Mouse (Mus musculus) cortical plate, adult 2 months (tissue): Measurements from ENCODE around the gene Pla2g2f. TPM values are rescaled to one million over a fixed set of nuclear protein-coding genes. Genes with fewer than 3 reads are reported as not detected.
A peak's percentile ranks its signal among the peaks of the same experiment; 100 is the strongest.

Experiments
- H3K27ac ChIP-seq: fragments of 200-500 bp; 2 replicates; pipeline ENCODE4 v1.5.1; 2012; ENCODE audit warnings: low read length, control low read depth, inconsistent platforms; ENCODE audit not compliant: insufficient read depth
- H3K4me1 ChIP-seq: fragments of 200-500 bp; 2 replicates; pipeline ENCODE4 v1.6.1; 2011; ENCODE audit warnings: low read length; ENCODE audit not compliant: control insufficient read depth, insufficient read depth
- H3K4me3 ChIP-seq: fragments of 200-500 bp; 2 replicates; pipeline ENCODE4 v1.5.1; 2011; ENCODE audit warnings: mild to moderate bottlenecking, low read length, control low read depth; ENCODE audit not compliant: insufficient read depth
- CTCF ChIP-seq: fragments of 200-500 bp; IDR thresholded peaks from 2 replicates; pipeline ENCODE4 v1.5.1; 2011; ENCODE audit warnings: mild to moderate bottlenecking, control low read depth, low read length; ENCODE audit not compliant: insufficient read depth; ENCODE audit errors: extremely low read depth
- POLR2A ChIP-seq: fragments of 200-500 bp; IDR thresholded peaks from 2 replicates; pipeline ENCODE4 v1.6.1; 2011; ENCODE audit warnings: mild to moderate bottlenecking, low read length, control low read depth; ENCODE audit not compliant: insufficient read depth; ENCODE audit errors: extremely low read depth
- polyA plus RNA-seq: library from polyadenylated mRNA; depleted of rRNA; stranded (reverse); fragments of >200 nt; gene quantifications from 2 replicates; pipeline ENCODE4 v1.2.3, GENCODE M21; 2012

Pla2g2f gene
- polyA plus RNA-seq, 1 experiment, result 0.06 TPM

DNA sequence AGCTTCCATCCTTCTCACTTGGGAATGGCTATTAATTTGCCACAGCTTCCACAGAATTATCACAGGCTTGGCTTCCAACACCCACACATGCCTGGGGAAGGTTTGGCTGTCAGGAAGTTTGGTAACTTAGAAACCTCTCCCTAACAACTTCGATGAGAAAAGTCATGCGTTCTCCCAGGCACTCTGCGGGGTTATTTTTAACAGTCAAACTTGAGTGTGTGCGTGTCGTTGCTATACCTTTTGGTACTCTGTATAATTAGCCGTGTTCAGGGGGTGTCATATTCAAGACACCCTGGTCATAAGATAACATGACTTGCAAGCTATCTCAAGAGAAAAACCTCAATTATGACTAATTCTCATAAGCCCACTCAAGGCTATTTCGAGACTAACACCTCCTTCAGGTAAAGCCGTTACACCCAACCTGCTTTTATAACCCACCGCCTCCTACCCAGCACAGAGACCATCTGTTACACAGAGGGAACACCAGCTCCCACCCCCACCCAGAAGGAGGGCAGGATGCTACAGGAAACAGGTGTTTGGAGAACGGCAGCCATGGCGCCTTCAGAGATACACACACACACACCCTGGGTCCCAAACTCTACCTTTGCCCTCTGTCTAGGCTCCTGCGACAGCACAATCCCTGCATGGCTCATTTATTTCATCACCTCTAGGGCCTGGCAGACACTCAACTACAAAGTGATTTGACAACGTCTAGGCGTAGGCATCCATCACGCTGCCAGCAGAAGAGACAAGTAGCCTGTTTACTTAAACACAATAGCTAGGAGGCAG lies 33.7 kb downstream of the Pla2g2f start:
- TF ChIP-seq CTCF (no peak), POLR2A (no peak)
- Histone ChIP-seq H3K4me3 (no peak overlapping the region), H3K27ac (peak overlapping the region; percentile 81), H3K4me1 (peaks cover 26% of the 10 kb centered on the region)

DNA sequence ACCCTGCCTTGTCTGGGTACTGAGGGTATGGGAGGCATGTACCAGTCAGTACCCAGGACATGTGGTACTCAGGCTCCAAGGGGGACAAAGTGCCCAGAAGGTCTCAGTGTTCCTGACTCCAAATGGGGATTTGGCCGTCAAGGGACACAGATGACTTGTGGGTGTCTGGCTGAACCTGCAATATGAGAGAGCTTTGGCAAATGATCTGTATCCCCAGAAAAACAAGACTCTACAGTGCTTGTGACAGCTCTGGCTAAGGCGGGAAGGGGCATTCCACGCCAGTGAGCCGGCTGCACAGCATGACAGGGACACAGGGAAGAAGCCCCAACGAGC lies 38.2 kb downstream of the Pla2g2f start:
- peak overlapping the region; percentile 49 for H3K27ac ChIP-seq
- H3K4me3 ChIP-seq, result no peak overlapping the region
- H3K4me1 ChIP-seq, result peaks cover 15% of the 10 kb centered on the region
- TF ChIP-seq CTCF (no peak), POLR2A (no peak)

DNA sequence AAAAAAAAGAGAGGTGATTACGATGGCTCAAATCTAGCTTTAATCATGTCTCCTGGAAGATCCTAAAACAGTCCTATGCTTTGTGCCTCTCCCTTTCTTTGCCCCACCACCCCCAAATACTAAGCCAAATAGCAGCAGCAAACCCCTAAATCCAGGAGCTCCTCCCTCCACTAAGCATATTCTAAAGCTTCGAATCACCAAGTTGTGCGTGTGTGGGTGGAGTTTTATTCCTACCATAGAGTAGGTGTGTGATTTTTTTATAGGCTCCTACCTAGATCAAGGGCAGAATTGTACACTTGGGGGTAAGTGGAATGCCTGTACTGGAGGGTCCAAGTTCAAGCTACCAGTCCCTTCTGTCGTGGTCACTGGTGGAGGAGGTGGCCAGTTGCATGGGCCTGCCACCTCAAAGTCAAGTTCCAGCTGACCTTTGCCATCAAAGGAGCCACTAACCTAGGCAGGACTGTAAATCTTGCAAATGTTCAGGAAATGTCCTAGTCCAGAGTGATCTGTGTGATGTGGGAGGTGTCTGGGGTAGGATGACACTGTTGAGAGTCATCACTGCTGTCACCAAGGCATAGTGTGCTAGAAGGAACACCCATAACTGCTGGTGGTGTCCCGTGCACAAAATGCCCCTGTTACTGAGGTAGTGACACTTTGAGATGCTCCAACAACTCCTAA lies 38.7 kb downstream of the Pla2g2f start:
- peak overlapping the region; percentile 49 for H3K27ac ChIP-seq
- TF ChIP-seq POLR2A (no peak), CTCF (no peak)
- H3K4me1 ChIP-seq, result peaks cover 14% of the 10 kb centered on the region
- no peak overlapping the region for H3K4me3 ChIP-seq

DNA sequence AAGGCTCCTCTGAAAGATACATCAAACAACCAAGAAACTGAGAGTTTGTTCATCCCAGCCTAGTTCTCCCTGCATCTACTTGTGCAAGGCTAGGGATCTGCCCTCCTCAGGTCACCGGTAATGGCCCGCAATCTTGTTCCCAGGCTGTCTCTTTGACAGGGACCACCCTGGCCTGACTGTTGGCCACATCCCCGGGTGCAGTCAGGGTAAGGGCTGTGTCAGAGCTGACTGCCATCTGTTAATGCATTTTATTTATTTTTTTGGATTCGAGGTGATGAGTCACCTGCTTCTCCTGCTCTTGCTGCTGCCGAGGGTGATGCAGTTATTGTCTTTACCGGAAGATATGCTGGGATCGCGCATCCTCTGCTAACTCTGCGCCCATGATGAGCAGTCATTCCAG lies 40.7 kb downstream of the Pla2g2f start:
- Histone ChIP-seq H3K4me3 (no peak overlapping the region), H3K27ac (no peak overlapping the region), H3K4me1 (peaks cover 9% of the 10 kb centered on the region)
- TF ChIP-seq CTCF (no peak), POLR2A (no peak)

DNA sequence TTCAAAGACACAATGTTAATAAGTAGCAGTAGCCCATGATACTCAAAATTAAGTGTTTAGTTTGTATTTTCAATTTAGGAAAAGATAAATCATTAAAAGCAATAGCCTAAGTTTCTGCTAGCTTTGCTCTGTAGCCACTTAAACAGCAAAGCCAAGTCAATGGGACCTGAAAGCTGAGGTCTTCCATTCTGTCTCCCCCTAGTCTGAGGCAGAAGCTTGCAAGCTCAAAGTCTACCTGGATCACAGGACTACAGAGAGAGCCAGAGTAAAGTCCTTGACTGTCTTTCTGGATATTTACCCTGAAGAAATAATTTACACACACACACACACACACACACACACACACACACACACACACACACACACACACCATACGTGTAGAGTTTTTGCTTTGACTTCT lies 43.2 kb downstream of the Pla2g2f start:
- H3K27ac ChIP-seq, result no peak overlapping the region
- peaks cover 10% of the 10 kb centered on the region for H3K4me1 ChIP-seq
- TF ChIP-seq CTCF (no peak), POLR2A (no peak)
- no peak overlapping the region for H3K4me3 ChIP-seq

DNA sequence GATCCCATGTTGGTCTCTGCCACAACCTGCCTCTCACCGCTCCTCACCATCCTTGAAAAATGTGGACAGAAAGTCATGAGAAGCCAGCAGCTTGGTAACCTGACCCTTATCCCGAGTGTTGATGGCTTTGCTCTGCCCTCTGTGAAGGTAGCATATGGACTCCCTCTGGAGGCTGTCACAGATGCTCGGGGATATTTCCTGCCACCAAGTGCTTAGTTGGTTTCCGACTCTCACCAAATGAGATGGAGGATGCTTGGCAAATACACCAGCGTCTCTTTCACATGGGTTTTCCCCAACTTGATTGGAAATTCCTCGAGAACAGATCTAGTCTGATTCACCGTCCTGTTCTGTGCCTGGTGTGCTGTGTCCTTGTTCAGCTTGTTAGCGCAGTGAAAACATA lies 44.8 kb downstream of the Pla2g2f start:
- TF ChIP-seq POLR2A (no peak), CTCF (no peak)
- Histone ChIP-seq H3K4me3 (no peak overlapping the region), H3K27ac (no peak overlapping the region), H3K4me1 (peaks cover 4% of the 10 kb centered on the region; the same call in 1 of the 2 replicates)

DNA sequence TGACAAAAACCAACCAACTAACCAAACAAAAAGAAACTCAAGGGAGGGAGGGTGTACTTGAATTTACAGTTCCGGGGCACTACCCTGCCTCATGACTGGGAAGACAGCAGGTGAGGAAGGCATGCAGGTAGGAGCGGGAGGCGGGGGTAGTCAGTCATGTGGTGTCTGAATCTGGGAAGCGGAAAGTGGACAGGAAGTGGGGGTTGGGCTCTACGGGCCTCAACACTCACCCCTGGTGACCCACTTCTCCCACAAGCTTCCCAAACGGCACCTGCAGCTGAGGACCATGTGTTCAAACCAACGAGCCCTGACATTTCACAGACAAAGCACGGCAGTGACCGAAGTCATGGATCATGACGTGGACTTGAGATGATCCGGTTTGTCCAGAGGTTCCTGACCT lies 45.3 kb downstream of the Pla2g2f start:
- H3K4me1 ChIP-seq, result peaks cover 3% of the 10 kb centered on the region; the same call in 1 of the 2 replicates
- H3K4me3 ChIP-seq, result no peak overlapping the region
- H3K27ac ChIP-seq, result no peak overlapping the region
- TF ChIP-seq CTCF (no peak), POLR2A (no peak)

DNA sequence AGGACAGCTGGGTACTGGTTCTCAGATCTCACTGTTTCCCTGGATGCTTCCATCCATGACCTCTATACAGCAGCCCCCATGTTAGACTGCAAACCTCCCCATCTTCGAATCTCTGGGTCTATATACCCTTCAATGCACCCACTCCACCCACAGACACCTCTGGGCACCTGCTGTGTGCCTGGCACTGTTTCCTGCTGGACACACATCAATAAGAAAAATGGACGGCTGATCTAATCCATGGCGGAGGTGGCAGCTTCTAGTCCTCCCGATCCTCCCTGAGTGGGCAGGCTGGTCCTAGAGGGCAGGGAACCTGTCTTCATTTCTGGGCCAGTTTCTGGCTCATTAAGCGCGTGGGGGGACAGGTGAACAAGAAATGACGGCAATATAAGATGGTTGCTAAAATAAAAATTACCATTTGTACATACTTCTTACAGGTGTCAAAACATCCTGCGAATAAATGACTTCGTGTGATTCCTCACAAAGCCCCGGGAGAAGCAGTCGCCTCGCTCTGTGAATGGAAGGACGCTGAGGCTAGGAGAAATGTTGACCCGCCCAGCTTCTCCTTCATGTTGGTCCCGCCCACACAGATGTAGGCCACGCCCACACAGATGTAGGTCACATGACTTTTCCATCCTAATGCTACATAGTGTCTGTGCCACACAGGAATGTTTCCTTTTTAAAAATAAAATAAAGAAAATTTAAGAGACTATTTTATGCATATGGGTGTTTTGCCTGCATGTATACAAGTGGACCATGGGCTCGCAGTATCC lies 46.2 kb downstream of the Pla2g2f start:
- Histone ChIP-seq H3K4me1 (peaks cover 2% of the 10 kb centered on the region; the same call in 1 of the 2 replicates), H3K27ac (no peak overlapping the region), H3K4me3 (no peak overlapping the region)
- TF ChIP-seq CTCF, result no peak
- TF ChIP-seq POLR2A, result no peak

DNA sequence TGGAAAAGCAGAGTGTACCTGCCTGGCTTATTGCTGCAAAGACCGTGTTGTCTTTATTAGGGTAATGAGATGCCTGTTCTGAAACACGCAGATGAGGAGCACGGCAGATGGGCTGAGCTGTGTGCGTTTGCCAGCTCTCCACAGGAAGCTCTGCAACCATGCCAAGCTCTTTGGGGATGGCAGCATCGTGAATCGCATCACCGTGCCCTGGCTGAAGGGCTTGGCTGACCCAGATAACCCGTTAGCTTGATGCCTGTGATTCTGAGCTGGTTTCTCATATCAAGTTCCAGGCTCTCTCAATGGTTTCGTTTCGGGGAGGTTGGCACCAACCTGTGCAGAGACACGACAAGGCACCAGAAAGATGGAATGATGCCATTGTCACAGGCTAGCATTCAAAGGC lies 46.8 kb downstream of the Pla2g2f start:
- Histone ChIP-seq H3K4me1 (peaks cover 2% of the 10 kb centered on the region; the same call in 1 of the 2 replicates), H3K4me3 (no peak overlapping the region), H3K27ac (no peak overlapping the region)
- TF ChIP-seq CTCF, result no peak
- no peak for TF ChIP-seq POLR2A

DNA sequence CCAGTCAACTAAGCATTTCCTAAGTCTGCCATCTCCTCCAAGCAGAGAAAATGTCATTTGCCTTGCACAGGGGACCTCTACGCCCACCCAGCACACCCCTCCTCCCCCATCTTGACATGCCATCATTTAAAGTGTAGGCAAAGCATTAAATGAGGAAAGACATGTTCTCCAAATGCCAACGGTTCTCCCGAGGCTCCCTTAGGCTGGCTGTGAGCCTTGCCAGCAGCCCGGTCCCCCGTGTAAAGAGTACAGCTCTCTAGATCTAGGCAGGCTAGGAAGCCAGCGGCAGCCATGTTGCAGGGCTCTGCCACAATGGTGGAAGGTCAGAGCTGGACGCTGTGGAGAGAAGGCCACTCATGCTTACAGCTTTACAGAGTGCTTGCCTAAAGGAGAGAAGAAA lies 47.5 kb downstream of the Pla2g2f start:
- Histone ChIP-seq H3K4me1 (peaks cover 2% of the 10 kb centered on the region; the same call in 1 of the 2 replicates), H3K27ac (no peak overlapping the region; the same call in 1 of the 2 replicates), H3K4me3 (no peak overlapping the region)
- TF ChIP-seq CTCF (no peak), POLR2A (no peak)
